Mouse (Mus musculus) cerebellum, adult 8-10 months (tissue): Measurements from ENCODE around the gene Gm42417.
A peak's percentile ranks its signal among the peaks of the same experiment; 100 is the strongest.
"Not testable (repeated sequence)": the region's sequence is repeated elsewhere in the genome, so short reads cannot be mapped to it uniquely, and the experiment has no call there.

ENCODE experiments used
- DNase-seq: peaks from one replicate; pipeline ENCODE4 v3.0.0; 2022

The Gm42417 gene

DNA sequence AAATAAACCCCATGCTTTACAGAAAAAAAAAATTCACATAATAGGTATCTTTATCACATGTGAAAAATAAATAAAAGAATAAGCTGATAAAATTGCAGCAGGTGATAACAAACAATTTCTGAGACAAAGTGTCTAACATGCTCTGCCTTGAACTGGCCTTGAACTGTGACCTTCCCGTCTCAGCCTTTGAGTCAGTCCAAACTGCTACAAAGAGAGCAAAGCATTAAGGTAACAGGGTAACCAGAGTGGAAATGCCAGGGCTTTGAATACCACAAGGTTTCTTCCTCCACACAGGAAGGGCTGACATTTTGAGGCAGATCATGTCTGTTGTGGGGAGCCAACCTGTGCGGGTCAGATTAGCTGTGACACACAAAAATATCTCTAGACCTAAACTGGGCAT lies 6.2 kb upstream of the Gm42417 start:
- DNase-seq = no peak

DNA sequence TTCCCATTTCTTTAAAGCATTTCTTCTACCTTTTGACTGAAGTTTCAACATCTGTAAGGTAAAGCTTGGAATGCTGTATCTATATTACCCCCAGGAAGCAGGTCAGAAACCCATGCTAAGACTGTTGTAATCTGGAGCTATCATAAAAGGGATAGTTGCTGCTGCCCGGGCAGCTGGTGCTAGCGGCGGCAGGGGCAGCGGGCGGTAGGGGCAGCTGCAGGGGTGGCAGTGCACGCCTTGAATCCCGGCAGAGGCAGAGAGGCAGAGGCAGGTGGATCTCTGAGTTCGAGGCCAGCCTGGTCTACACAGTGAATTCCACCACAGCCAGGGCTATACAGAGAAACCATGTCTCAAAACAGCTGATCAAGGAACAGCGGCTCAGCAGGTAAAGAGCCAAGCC lies 3.7 kb upstream of the Gm42417 start:
- no peak for DNase-seq

DNA sequence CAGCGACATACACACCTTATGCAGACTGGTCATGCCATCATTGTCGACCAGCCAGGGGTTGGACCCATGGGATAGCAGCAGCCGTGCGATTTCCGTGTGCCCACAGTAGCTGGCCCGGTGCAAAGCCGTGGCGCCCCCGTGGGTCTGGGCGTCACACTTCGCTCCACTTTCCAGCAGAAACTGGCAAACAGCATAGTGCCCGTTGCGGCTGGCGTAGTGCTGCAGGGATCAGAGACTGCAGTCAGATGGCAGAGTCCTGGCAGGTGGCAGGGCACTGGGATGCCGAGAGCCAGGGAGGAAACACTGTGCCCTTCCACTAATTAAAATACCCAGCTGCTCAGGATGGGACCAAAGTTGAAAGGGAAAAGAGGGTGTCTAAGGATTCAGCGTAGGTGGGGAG lies 2.6 kb upstream of the Gm42417 start:
- DNase-seq = peak; percentile 58

DNA sequence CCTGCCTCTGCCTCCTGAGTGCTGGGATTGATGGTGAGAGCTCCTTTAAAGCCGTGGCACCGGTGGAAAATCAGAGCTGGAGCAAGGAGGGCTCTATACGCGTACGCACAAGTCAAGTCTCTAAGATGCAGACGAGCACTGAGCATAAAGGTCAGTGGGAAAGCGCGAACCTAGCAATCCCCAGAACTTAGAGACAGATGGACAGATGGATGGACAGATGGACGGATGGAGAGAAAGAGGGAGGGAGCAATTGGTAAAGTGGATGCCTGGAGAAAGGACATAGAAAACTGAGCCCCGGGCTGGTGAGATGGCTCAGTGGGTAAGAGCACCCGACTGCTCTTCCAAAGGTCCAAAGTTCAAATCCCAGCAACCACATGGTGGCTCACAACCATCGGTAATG lies 1.6 kb upstream of the Gm42417 start:
- DNase-seq = no peak

DNA sequence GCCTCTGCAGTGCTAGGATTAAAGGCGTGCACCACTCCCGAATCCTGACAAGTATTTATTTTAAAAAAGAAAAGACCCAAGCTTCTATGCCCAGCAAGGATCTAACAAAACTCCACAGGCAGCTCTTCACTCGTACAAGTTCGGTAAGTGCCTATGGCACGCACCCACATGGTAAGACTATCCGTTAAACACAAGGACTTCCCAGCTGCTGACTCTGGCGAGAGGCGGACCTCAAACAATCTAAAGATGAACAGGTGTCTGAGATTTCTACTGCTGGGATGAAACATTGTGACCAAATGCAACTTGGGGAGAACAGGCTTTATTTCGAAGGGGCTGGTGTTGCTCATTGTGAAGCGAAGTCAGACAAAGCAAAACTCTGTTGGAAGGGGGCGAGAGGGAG lies 903 bp upstream of the Gm42417 start:
- no peak for DNase-seq

DNA sequence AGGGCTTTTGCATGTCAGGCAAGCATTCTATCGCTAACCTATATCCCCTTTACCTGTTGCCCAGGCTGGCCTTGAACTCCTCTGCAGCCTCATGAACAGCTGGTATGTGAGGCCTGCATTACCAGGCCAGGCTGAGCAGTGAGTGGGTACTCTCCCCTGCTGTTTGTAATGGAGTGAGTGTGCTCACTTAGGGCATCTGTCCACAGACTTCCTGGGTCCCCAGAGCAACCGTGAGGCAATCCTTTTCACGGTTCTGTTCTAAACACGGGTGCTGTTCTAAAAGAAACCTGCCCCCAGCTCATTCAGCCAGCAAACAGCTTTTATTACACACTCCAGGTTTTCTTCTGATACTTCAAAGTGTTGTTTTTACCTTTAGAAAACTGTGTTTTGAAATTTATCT lies 502 bp downstream of the Gm42417 start:
- DNase-seq = no peak

DNA sequence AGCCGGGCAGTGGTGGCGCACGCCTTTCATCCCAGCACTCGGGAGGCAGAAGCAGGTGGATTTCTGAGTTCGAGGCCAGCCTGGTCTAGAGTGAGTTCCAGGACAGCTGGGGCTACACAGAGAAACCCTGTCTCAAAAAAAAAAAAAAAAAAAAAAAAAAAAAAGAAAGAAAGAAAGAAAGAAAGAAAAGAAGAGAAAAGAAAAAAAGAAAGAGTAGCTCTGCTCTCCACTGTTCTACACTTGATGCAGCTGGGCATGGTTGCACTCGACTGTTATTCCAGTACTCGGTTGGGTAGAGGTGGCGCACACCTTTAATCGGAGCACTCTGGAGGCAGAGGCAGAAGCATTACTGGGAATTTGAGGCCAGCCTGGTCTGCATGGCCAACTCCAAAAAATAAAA lies 2.4 kb downstream of the Gm42417 start, which contains the start of gene Ankrd23:
TSS of gene Ankrd23 (minus strand) at position 101 of the 400 bp plus-strand sequence.
- not testable (repeated sequence) for DNase-seq

DNA sequence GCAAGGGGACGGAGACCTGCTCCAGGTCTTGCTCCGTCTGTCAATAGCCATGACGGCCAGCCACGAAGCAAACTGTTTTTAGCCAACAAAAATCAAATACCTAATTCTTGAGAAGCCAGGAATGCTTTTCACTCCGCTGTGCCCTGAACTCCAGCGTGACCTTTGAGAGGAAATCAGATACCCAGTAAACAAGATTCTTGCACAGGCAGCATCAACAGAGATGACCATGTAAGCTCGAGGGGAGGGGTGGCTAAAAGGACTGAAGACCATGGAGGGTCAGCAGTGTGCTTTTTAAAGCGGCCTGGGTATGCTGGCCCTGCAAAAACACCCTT lies 2.9 kb downstream of the Gm42417 start:
- no peak for DNase-seq

DNA sequence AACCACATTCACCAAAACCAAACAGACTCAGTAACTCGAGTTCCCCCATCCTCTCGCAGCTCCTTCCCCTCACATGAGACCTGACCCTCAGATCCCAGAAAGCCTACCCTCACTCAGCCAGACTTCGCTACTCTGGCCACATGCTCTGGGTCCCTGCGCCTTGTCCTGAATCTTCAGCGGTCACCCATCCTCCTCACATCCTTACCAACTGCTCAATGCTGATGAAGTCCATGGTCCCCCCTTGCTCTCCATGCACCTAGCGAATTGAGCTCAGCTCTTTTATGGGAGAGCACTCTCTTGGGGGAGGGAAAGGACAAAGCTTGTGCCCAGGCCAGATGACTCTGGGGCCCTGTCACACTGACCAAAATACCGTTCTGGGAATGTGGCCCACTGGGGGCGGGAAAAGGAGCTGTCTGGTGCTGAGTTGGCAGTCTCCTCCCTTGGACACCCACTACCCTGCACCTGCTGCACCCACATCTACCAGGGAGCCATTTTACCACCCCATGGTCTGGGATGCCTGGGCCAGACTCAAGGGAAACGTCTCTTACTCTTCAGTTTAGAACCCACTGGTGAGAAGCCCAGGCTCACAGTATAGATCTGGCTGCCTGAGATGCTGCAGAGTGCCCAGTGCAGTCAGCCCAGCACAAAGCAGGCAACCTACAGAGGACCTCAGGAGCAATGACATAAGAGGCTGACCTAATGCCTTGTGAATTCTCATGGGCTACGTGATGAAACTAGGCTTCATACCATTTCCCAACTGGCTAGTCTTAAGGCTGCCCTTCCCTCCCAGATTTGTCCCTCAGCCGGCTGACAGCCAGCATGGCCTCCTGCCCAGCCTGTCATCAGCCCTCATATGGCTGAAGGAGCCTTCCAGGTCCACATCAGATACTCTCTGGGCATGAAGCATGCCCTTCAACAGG lies 3.5 kb downstream of the Gm42417 start:
- no peak for DNase-seq

DNA sequence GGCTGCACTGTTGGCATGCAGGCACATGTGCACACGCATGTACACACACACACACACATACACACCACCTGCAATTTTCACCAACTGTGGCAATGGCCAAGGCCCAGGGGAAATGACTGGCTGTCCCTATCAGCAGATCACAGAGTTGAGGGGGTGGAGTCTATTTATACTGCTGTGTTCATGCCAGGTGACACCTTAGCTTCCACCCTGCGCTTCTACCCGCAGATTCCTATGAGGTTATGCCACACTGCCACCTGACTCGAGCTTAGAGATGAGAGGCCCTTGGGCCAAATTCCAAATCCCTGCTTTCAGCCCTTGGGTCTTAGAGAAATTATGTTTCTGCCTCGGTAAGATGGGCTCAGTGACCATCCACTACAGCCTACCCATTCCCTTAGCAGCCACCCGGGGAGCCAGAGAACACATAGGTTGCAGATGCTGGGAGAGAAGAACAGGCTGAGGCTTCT lies 4.6 kb downstream of the Gm42417 start:
- no peak for DNase-seq

DNA sequence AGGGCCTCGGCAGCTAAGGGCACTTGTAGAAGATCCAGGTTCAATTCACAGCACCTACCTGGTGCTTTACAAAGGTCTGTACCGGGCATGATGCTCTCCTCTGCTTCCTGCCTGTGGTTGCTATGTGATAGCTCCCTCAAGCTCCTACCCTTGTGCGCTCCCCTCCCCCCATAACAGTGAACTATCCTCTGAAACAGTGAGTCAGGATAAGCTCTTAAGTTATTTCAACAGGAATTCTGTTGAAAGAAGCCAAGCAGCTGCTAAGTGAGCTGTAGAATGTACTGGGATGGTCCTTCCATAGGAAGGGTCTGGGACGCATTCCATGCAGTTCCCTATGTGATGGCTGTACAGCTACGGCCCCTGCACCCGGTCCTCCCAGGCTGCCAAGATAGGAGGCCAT lies 5.7 kb downstream of the Gm42417 start:
- no peak for DNase-seq

DNA sequence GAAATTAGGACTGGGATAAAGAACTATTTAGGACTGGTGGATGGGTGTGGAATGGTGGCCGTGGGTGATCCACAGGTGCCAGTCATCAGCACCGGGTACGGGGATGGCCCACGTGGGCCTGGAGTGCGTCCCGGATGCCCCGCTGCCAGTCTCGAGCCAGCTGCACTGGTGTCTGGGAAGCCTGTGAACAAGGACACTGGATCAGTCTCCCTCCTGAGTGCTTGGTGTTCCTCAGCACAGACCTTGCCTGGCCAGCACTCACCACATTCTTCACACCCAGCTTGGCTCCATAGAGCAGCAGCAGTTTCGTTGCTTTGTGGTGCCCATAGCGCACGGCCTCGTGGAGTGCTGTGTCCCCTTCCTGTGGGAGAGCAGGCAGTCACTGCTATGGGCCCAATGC lies 7.8 kb downstream of the Gm42417 start:
- DNase-seq = no peak

DNA sequence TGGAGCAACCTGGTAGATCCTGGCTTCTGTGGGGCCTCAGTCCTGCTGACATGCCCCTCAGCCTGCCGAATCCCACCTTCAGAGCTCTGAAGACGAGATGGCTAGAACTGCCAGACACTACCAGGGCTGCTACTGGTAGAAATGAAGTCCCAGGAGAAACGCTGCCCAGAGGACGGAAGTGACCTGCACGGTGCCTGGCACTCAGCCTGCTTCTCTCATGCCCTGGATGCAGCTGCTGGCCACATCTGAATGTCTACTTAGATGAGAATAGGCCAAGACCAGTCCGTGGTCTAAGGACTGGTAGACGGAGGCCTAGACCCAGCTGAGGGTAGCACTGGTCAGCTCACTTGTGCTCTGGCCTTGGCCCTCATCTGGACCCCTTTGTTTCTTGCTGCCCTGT lies 8.3 kb downstream of the Gm42417 start:
- no peak for DNase-seq

DNA sequence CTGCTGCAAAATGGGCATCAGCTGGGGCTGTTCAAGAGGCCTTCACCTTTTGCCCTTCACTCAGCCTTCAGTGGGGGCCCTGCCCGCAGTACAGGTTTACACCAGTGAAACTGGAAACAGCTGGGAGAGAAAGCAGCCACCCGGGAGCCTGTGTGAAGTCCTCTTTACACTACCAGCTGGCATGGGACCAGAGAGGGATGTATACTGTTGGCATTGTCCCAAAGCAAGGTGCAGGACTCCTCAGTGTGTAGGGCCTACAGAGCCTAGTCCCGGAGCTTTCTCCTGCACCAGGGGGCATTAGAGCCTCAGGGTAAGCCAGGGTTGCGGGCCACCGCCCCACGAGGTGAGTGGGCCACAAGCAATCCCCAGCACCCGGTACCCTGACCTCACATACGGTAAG lies 8.7 kb downstream of the Gm42417 start:
- DNase-seq = no peak

DNA sequence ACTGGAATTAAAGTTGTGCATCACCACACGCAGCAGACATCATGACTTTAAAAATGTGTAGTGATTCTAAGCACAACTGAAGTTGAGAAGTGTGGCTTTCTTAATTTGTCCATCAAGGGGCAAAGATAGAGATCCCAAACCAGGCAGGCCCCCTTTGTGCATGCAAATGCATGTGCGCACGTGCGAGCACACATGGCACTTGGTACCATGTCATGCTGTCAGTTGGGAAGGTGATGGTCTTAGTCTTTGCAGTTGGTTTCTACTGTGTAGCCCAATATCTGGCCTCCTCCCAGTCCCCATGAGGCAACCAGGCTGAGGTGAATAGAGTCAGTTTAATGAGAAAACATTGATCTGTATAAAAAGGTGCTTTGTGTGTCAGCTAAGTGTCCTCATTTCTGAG lies 9.4 kb downstream of the Gm42417 start:
- no peak for DNase-seq

DNA sequence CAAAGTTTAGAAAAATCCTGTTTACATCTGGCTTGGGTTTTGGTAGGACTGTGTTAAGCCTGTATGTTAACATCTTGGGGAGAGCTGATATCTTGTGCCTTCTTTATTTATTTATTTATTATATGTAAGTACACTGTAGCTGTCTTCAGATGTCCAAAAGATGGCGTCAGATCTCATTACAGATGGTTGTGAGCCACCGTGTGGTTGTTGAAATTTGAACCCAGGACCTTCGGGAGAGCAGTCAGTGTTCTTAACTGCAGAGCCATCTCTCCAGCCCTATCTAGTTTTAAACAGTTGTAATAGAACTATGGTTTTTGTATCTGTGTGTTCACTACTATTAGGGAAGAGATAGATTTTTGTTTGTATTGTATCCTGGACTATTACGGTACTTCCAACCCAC lies 10.0 kb downstream of the Gm42417 start:
- DNase-seq = no peak

DNA sequence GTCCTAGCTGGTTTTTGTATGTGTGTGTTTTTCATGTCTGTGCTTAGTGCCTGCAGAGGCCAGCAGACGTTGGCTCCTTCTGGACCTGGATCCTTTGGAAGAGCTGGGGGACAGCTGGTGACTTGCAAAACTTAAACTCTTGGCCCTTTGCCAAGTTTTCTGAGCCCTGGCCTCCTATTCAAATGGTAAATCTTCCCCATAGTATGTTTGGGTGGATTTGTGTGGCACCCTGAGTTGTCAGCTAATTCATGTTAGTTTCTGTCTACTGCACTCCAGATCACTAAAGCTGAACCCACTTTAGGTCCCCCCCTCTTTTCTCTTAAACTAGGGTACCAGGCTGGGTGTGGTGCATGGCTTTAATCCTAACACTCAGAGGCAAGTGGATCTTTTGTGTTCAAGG lies 10.9 kb downstream of the Gm42417 start:
- no peak for DNase-seq

DNA sequence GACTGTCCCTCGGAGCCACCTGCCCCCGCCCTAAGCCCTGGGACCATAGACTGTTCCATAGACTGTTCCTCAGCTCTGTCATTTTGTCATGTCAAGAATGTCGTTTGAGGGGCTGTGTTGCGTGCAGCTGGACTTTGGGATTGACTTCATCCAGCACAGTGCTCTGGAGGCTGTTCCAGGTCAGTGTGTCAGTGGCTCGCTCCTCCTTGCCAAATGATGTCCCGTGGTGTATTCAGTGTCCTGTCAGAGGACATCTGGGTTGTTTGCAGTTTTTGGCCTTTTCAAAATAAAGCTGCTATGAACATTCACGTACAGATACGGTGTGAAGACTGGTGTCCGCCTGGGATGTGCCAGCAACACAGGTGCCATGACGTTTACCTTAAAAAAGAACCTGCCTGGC lies 12.3 kb downstream of the Gm42417 start:
- no peak for DNase-seq

DNA sequence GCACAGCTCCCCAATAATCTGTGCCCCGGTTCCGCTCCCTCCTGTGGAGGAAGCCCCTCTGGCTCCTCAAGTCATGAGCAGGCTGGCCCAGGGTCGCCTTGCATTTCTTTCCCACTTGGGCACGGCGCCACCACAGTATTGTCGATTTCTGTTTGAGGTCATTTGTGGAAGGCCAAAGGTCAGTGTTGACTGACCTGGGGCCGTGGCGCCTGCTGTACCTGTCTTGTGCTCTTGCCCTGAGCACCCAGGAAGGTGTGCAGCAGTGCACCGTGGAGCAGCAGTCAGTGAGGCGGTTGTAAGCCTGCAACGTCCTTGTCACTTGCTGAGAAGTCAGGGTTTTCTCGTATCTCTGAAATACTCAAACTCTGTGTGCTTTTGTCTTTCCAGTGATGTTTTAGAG lies 13.5 kb downstream of the Gm42417 start:
- DNase-seq = no peak

DNA sequence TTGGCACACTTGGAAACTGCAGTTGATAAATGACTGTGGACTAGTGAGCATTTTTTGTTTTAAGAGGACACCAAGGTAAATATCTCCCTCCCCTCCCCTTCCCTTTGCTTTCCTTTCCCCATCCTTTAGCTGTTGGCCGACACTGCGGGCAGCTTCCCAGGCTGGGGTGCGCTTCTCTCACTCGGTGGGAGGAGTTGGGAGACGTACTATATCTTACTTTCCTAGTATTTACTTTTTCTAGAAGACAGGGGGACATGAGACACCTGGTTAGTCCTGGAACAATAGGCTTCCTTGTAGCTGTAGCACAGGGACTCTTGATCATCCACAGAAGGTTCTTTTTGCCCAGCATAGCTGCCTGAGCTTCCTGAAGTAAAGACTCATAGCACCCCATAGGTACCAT lies 15.2 kb downstream of the Gm42417 start:
- no peak for DNase-seq

DNA sequence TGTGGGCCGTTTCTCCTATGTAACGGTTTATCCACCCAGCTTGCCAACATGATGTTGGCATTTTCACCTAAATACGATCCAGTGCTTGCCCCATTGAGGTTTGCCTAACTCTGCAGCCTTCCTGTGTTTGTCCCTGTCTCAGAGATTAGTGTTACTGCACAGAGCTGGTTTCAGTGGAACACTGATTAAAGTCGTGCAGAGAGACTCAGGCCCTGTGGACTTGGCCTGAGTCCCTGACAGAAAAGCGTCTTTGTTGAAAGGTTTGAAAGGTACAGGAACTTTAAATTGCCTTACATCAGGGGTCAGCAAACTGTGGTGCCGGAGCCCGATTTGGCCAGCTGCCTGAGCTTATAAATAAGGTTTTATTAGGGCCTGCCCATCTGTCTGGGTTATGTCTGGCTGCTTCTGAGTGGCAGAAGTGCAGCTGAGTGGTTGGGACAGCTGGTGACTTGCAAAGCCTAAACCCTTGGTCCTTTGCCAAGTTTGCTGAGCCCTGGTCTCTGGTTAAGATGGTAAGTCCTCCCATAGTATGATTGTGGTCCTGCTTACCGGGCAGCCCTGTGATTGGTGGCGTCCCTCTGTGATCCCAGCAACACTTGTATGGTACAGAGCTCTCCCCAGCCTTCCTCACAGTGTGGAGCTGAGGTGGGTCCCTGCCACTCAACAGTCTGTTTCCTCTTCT lies 15.8 kb downstream of the Gm42417 start:
- DNase-seq = no peak

DNA sequence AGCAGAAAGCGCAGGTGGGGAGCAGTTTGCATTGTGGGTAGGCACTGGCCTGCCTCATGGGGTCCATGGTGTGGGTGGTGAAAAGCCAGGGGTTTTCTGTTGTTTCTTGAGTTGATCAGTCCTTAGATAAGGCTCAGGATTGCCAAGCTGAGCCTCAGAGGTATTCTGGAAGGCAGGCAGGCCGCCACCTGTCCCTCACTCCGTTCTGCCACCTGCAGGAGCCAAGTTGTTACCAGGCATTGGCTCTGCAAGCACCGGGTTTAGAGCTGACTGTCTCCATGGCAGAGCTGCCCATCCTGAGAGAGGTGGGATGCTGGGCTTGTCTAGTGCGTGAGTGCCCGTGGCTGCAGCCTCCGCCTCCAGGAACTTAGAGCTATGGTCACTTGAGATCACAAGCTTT lies 17.0 kb downstream of the Gm42417 start:
- DNase-seq = no peak

DNA sequence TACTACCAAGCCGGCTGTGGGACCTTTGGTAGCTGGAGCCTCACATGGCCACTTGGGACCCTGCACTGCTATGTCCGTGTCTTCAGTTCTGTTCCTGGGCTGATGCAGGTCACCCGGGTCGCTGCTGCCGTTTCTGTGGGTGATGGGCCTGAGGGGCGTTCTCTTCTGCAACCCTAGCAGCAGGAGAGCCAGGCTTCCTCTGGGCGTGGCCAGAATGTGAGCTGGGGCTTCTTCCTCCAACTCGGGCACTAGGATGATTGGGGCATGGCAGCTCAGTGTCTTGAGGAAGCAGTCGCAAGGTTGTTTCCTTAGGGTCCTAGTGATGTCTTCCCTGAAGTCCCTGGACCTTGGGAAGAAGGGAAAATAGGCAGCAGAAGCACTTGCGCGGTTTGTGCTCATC lies 19.6 kb downstream of the Gm42417 start:
- no peak for DNase-seq

DNA sequence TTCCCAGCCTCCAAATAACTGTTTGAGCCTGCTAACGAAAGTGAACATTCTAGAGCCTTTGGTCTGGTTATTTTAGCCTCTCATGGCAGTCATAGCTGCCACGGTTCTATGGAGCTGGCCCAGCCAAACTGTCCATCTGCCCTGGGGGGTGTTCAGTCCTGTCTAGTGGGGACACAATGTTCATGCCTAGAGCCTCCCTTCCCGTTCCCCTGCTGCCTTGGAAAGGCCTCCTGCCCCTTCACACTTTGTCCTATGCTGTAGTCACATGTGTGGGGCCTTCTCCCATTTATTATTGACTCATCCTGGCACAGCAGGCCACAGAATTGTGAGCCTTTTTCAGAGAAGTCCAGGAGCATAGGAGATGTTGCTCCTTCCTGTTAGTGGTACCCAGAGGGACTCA lies 21.0 kb downstream of the Gm42417 start:
- DNase-seq = no peak

DNA sequence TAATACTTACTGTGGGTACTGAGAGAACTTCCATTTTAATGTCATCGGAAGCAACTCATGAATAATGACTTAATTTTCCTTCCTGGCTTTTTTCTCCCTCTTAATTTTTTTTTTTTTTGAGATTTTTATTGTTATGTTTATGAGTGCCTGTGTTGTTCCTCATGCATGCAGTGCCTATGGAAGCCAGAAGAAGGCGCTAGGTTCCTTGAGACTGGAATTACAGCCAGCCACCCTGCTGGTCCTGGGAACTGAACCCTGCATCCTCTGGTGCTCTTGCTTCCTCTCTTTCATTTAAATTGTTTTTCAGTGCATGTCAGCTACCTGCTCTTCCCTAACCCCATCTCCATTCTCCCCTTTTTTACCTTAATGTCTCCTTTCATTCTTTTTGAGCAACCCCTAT lies 25.5 kb downstream of the Gm42417 start:
- DNase-seq = peak; percentile 49
